Mouse (Mus musculus): ENCODE measurements at regions not wholly inside any gene's neighbourhood (a gene's known extent, or its start where the extent isn't known, plus 50 kb on each side); places are given as distances from the start of the nearest gene placed in this dataset.

DNA sequence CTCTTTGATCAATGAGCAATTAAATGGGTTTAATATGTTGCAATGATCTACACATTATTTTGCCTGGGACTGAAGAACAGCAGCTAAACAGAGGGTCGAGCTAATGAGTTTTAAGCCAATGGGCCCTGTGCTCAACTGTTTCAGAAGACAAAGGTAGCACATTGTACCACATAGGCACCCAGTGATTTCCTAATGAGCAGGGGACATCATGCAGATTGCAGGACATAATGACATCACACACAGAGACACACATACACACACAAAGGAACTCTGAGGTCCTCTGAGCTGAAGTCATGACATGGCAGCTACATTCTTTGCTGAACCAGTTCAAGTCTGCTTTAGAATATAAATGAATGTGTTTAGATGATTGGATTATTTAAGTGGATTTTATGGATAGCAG, 71.9 kb downstream of the Zfp330 start:
- ATAC-seq (ENCODE audit: extremely low read depth, insufficient number of reproducible peaks, low FRiP score, poor library complexity, severe bottlenecking): no peak

DNA sequence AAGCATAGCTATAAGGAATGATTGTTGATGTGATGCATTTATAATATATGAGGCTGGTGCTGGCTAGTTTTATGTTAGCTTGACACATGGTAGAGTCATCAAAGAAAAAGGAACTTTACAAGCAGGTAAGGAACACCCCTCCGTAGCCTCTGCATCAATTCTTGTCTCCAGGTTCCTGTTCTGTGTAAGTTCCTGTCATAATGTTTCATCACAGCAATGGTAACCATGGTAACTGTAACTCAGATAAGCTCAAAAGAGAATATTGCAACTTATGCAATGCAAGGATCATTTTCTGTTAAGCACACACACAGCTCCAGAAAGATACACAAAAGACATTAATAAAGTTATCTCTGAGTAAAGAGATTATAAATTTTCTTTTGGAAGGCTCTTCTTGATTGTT, 73.5 kb downstream of the Zfp330 start:
- no peak for DNase-seq (ENCODE audit: low spot score)
- no peak for ATAC-seq (ENCODE audit: extremely low read depth, insufficient number of reproducible peaks, low FRiP score, poor library complexity, severe bottlenecking)
- TF ChIP-seq TAL1 (conservative IDR thresholded peaks at IDR 0.05; ENCODE audit: low read depth, low read length) (no peak), CTCF (IDR thresholded peaks at IDR 0.05; ENCODE audit: low read depth, low read length) (no peak), GATA1 (IDR thresholded peaks at IDR 0.05; ENCODE audit: borderline replicate concordance, low read length) (no peak), POLR2AphosphoS5 (IDR thresholded peaks at IDR 0.05; ENCODE audit: insufficient replicate concordance, low read depth, low read length) (no peak)
- Histone ChIP-seq H3K9me3 (replicated peaks) (no peaks in the 10 kb centered on the region), H3K36me3 (replicated peaks) (no peaks in the 10 kb centered on the region), H3K4me3 (ENCODE audit: low read depth, low read length) (no peak overlapping the region), H3K27me3 (ENCODE audit: insufficient read depth, low read length) (no peaks in the 10 kb centered on the region), H3K4me1 (ENCODE audit: insufficient read depth, low read depth, low read length) (no peaks in the 10 kb centered on the region)

More for the DNA sequence above, 71.9 kb downstream of the Zfp330 start:
- TF ChIP-seq POLR2AphosphoS5 (IDR thresholded peaks at IDR 0.05; ENCODE audit: insufficient replicate concordance, low read depth, low read length): no peak
- H3K27me3 ChIP-seq (ENCODE audit: insufficient read depth, low read length): no peaks in the 10 kb centered on the region
- H3K4me1 ChIP-seq (ENCODE audit: insufficient read depth, low read depth, low read length): no peaks in the 10 kb centered on the region
- H3K4me3 ChIP-seq (ENCODE audit: low read depth, low read length): no peak overlapping the region
- H3K9me3 ChIP-seq (replicated peaks): no peaks in the 10 kb centered on the region
- no peak for DNase-seq (ENCODE audit: low spot score)
- H3K36me3 ChIP-seq (replicated peaks): no peaks in the 10 kb centered on the region

DNA sequence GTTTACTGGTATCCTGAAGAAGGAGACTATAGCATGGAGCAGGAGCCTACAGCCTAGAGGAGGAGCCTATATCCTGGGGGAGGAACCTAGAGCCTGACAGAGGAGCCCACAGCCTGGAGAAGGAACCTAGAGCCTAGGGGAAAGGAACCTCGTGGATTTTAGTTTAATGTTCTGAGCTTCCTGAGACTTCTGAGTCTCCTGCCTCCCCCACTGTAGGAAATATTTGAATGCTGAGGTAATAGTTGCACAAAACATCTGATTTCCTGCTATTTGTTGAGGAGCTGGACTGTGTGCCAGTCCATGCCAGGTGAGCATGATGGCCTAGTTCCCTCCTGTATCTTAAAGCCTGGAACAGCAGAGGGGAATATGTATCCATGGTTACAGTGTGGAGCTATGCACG, 74.7 kb downstream of the Zfp330 start:
- Histone ChIP-seq H3K4me1 (ENCODE audit: insufficient read depth, low read depth, low read length) (no peaks in the 10 kb centered on the region), H3K36me3 (replicated peaks) (no peaks in the 10 kb centered on the region), H3K4me3 (ENCODE audit: low read depth, low read length) (no peak overlapping the region), H3K9me3 (replicated peaks) (no peaks in the 10 kb centered on the region), H3K27me3 (ENCODE audit: insufficient read depth, low read length) (no peaks in the 10 kb centered on the region)
- ATAC-seq (ENCODE audit: extremely low read depth, insufficient number of reproducible peaks, low FRiP score, poor library complexity, severe bottlenecking) (no peak), DNase-seq (ENCODE audit: low spot score) (no peak)
- TF ChIP-seq GATA2 (IDR thresholded peaks at IDR 0.05; ENCODE audit: borderline replicate concordance, low read depth, low read length) (no peak), TAL1 (conservative IDR thresholded peaks at IDR 0.05; ENCODE audit: low read depth, low read length) (no peak), POLR2AphosphoS5 (IDR thresholded peaks at IDR 0.05; ENCODE audit: insufficient replicate concordance, low read depth, low read length) (no peak), GATA1 (IDR thresholded peaks at IDR 0.05; ENCODE audit: borderline replicate concordance, low read length) (no peak), CTCF (IDR thresholded peaks at IDR 0.05; ENCODE audit: low read depth, low read length) (no peak)

DNA sequence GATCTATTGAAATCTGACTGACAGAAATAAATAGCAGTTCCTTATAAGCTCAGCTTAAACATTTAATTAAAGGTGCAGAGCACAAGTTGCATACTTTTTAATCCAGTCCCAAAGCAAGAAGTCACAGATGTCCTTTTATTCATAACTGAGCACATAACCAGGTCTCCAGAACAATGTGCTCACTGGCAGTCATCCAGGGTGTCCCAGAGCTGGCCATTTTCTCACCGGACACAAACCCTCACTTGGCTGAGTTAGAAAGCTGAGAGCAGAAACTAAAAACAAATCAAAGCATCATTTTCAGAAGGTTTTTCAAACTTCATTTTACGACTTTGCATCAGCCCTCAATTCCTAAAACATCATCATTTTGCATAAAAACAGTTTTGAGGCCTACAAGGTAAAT, 75.9 kb downstream of the Zfp330 start:
- H3K9me3 ChIP-seq (replicated peaks): no peaks in the 10 kb centered on the region
- H3K27me3 ChIP-seq (ENCODE audit: insufficient read depth, low read length): no peaks in the 10 kb centered on the region
- ATAC-seq (ENCODE audit: extremely low read depth, insufficient number of reproducible peaks, low FRiP score, poor library complexity, severe bottlenecking): no peak
- no peak overlapping the region for H3K4me3 ChIP-seq (ENCODE audit: low read depth, low read length)
- TF ChIP-seq TAL1 (conservative IDR thresholded peaks at IDR 0.05; ENCODE audit: low read depth, low read length) (no peak), POLR2AphosphoS5 (IDR thresholded peaks at IDR 0.05; ENCODE audit: insufficient replicate concordance, low read depth, low read length) (no peak), GATA2 (IDR thresholded peaks at IDR 0.05; ENCODE audit: borderline replicate concordance, low read depth, low read length) (no peak), GATA1 (IDR thresholded peaks at IDR 0.05; ENCODE audit: borderline replicate concordance, low read length) (no peak), CTCF (IDR thresholded peaks at IDR 0.05; ENCODE audit: low read depth, low read length) (no peak)
- DNase-seq (ENCODE audit: low spot score): no peak
- no peaks in the 10 kb centered on the region for H3K36me3 ChIP-seq (replicated peaks)
- H3K4me1 ChIP-seq (ENCODE audit: insufficient read depth, low read depth, low read length): no peaks in the 10 kb centered on the region

DNA sequence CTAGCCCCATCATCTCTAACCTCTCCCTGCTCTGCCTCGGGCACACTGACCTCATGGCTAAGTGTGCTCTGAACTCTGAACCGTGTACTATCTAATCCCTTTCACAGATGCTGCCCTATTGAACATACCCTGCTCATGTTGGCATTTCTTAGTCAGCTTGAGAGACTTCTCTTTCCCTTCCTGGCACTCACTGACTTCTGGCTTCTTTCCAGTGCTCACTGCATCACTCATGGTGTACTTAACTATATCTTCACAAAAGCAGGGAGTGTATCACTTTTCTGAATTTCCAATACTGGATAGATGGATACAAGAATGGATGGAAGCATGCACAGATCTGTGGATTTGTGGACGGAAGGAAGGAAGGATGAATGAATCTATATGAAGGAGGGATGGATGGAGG, 80.9 kb downstream of the Zfp330 start:
- no peaks in the 10 kb centered on the region for H3K27me3 ChIP-seq (ENCODE audit: insufficient read depth, low read length)
- no peaks in the 10 kb centered on the region for H3K36me3 ChIP-seq (replicated peaks)
- ATAC-seq (ENCODE audit: extremely low read depth, insufficient number of reproducible peaks, low FRiP score, poor library complexity, severe bottlenecking) (no peak), DNase-seq (ENCODE audit: low spot score) (no peak)
- H3K4me1 ChIP-seq (ENCODE audit: insufficient read depth, low read depth, low read length): no peaks in the 10 kb centered on the region
- no peak overlapping the region for H3K4me3 ChIP-seq (ENCODE audit: low read depth, low read length)
- no peak for TF ChIP-seq POLR2AphosphoS5 (IDR thresholded peaks at IDR 0.05; ENCODE audit: insufficient replicate concordance, low read depth, low read length)
- TF ChIP-seq TAL1 (conservative IDR thresholded peaks at IDR 0.05; ENCODE audit: low read depth, low read length): no peak
- no peak for TF ChIP-seq CTCF (IDR thresholded peaks at IDR 0.05; ENCODE audit: low read depth, low read length)
- no peak for TF ChIP-seq GATA1 (IDR thresholded peaks at IDR 0.05; ENCODE audit: borderline replicate concordance, low read length)
- TF ChIP-seq GATA2 (IDR thresholded peaks at IDR 0.05; ENCODE audit: borderline replicate concordance, low read depth, low read length): no peak
- no peaks in the 10 kb centered on the region for H3K9me3 ChIP-seq (replicated peaks)

DNA sequence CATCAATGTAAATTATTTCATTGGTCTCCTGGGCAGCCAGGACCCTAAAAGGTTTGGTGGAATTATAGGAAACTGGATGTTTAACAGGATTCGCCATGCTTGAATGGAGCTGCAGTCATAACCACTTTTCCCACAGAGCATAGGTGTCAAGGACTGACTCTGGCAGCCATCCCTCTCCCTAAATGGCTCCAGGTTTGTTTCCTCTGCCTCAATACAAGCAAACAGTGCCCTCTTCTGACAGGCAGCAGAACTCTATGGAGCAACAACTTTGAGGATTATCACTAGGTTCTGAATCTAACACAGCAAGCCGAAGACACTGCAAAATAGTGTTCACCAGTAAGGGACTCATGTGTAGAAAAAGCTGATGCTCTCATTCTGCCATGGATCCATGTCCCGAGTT, 84.6 kb downstream of the Zfp330 start:
- no peaks in the 10 kb centered on the region for H3K27me3 ChIP-seq (ENCODE audit: insufficient read depth, low read length)
- TF ChIP-seq GATA1 (IDR thresholded peaks at IDR 0.05; ENCODE audit: borderline replicate concordance, low read length) (no peak), GATA2 (IDR thresholded peaks at IDR 0.05; ENCODE audit: borderline replicate concordance, low read depth, low read length) (no peak), TAL1 (conservative IDR thresholded peaks at IDR 0.05; ENCODE audit: low read depth, low read length) (no peak), POLR2AphosphoS5 (IDR thresholded peaks at IDR 0.05; ENCODE audit: insufficient replicate concordance, low read depth, low read length) (no peak), CTCF (IDR thresholded peaks at IDR 0.05; ENCODE audit: low read depth, low read length) (no peak)
- no peaks in the 10 kb centered on the region for H3K9me3 ChIP-seq (replicated peaks)
- ATAC-seq (ENCODE audit: extremely low read depth, insufficient number of reproducible peaks, low FRiP score, poor library complexity, severe bottlenecking): no peak
- no peak for DNase-seq (ENCODE audit: low spot score)
- H3K4me1 ChIP-seq (ENCODE audit: insufficient read depth, low read depth, low read length): no peaks in the 10 kb centered on the region
- H3K4me3 ChIP-seq (ENCODE audit: low read depth, low read length): no peak overlapping the region
- H3K36me3 ChIP-seq (replicated peaks): no peaks in the 10 kb centered on the region

DNA sequence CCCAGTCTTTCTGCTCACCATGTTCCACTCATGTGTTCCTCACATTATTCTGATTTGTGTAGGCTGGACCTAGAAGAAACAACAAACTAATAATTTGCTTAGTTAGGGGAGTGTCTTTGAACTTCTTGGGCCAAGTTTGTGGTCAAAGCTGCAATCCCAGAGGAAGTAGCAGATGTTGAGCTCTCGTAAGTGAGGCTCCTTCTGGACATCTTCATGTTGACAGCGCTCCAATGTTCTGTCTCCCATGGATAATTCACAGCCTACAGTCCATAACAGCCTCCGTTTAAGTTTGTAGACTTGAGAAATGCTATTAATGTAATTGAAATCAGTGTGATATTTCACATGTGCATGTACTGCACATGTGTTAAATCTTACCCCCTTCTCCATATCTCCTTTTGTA, 88.0 kb downstream of the Zfp330 start:
- H3K4me1 ChIP-seq (ENCODE audit: insufficient read depth, low read depth, low read length): no peaks in the 10 kb centered on the region
- ATAC-seq (ENCODE audit: extremely low read depth, insufficient number of reproducible peaks, low FRiP score, poor library complexity, severe bottlenecking) (no peak), DNase-seq (ENCODE audit: low spot score) (no peak)
- no peaks in the 10 kb centered on the region for H3K9me3 ChIP-seq (replicated peaks)
- TF ChIP-seq CTCF (IDR thresholded peaks at IDR 0.05; ENCODE audit: low read depth, low read length) (no peak), GATA1 (IDR thresholded peaks at IDR 0.05; ENCODE audit: borderline replicate concordance, low read length) (no peak), POLR2AphosphoS5 (IDR thresholded peaks at IDR 0.05; ENCODE audit: insufficient replicate concordance, low read depth, low read length) (no peak), TAL1 (conservative IDR thresholded peaks at IDR 0.05; ENCODE audit: low read depth, low read length) (no peak), GATA2 (IDR thresholded peaks at IDR 0.05; ENCODE audit: borderline replicate concordance, low read depth, low read length) (no peak)
- no peak overlapping the region for H3K4me3 ChIP-seq (ENCODE audit: low read depth, low read length)
- H3K27me3 ChIP-seq (ENCODE audit: insufficient read depth, low read length): no peaks in the 10 kb centered on the region
- H3K36me3 ChIP-seq (replicated peaks): no peaks in the 10 kb centered on the region

Measured in G1E (cell line).